Mouse (Mus musculus): ENCODE measurements around the gene Noct. TPM values are rescaled to one million over a fixed set of nuclear protein-coding genes. Genes with fewer than 3 reads are reported as not detected.
"Not testable (repeated sequence)": the region's sequence is repeated elsewhere in the genome, so short reads cannot be mapped to it uniquely, and the experiment has no call there.

Noct gene
- total and polyA plus RNA-seq, 3 experiments, result 8.7 to 13.8 (median 12.0) TPM

GRCm38 (mm10) chr3:51213111-51213510, 11.1 kb upstream of the Noct start:
- in situ Hi-C loops (cut with MboI; ENCODE audit: low pct_ligation_motif_present, low pct_unique_long_range_greater_than_20kb, low sequenced_read_pairs) (loop anchor here (25.0 kb wide), 1 partner anchor 776 kb away; the partner anchor contains the start of gene Slc7a11), dilution Hi-C loops (cut with MboI; ENCODE audit: extremely low pct_ligation_motif_present, extremely low pct_unique_long_range_greater_than_20kb, low sequenced_read_pairs) (no loop called here)
- H3K9me3 ChIP-seq (replicated peaks; ENCODE audit: low read length), result no peaks in the 10 kb centered on the region
- H3K27me3 ChIP-seq (replicated peaks), result no peaks in the 10 kb centered on the region
- H3K9ac ChIP-seq (ENCODE audit: insufficient read depth, low read depth), result no peak overlapping the region
- H3K4me1 ChIP-seq (ENCODE audit: control insufficient read depth in 1 of 2, insufficient read depth in 2 of 2), result peaks cover 0 to 13% of the 10 kb centered on the region in 2 experiments; a peak in 2 of 4 replicates
- H3K27ac ChIP-seq (ENCODE audit: insufficient read depth, low read depth), result no peak overlapping the region
- H3K4me2 ChIP-seq (ENCODE audit: insufficient read depth, low read depth, poor library complexity, severe bottlenecking), result no peak overlapping the region
- no peaks in the 10 kb centered on the region for H3K79me2 ChIP-seq (replicated peaks; ENCODE audit: control insufficient read depth, extremely low read depth, insufficient read depth, poor library complexity, severe bottlenecking)
- H3K36me3 ChIP-seq (replicated peaks in 1 of 2; ENCODE audit: control insufficient read depth in 1 of 2, insufficient read depth in 1 of 2, low read length in 1 of 2), result peaks cover 0 to 9% of the 10 kb centered on the region in 2 experiments
- TF ChIP-seq SIN3A (IDR thresholded peaks at IDR 0.05; ENCODE audit: low read length), result no peak
- TF ChIP-seq HCFC1 (IDR thresholded peaks at IDR 0.05; ENCODE audit: low read depth, low read length), result no peak
- TF ChIP-seq SMC3 (IDR thresholded peaks at IDR 0.05; ENCODE audit: low read depth, low read length), result no peak
- TF ChIP-seq PAX5 (IDR thresholded peaks at IDR 0.05; ENCODE audit: low read length), result no peak
- TF ChIP-seq JUN (IDR thresholded peaks at IDR 0.05; ENCODE audit: insufficient read depth, low read depth, low read length), result no peak
- TF ChIP-seq EP300 (IDR thresholded peaks at IDR 0.05; ENCODE audit: low read length), result no peak
- TF ChIP-seq CHD1 (IDR thresholded peaks at IDR 0.05; ENCODE audit: low read depth, low read length), result no peak
- TF ChIP-seq USF1 (IDR thresholded peaks at IDR 0.05; ENCODE audit: low read depth, low read length), result no peak
- TF ChIP-seq MEF2A (IDR thresholded peaks at IDR 0.05; ENCODE audit: borderline replicate concordance, low read depth, low read length), result no peak
- TF ChIP-seq USF2 (conservative IDR thresholded peaks at IDR 0.05; ENCODE audit: low read depth, low read length), result no peak
- no peak for TF ChIP-seq RAD21 (IDR thresholded peaks at IDR 0.05; ENCODE audit: low read depth, low read length)
- TF ChIP-seq RCOR1 (conservative IDR thresholded peaks at IDR 0.05; ENCODE audit: low read depth, low read length), result no peak
- no peak overlapping the region for H3K4me3 ChIP-seq (replicated peaks in 1 of 3; ENCODE audit: low read depth in 2 of 3, low read length in 2 of 3, poor library complexity in 1 of 3)
- DNase-seq (ENCODE audit: extremely low read depth), result no peak

- Histone ChIP-seq H3K4me1 (ENCODE audit: control insufficient read depth in 1 of 2, insufficient read depth in 2 of 2) (no peaks in the 10 kb centered on the region), H3K79me2 (replicated peaks; ENCODE audit: control insufficient read depth, extremely low read depth, insufficient read depth, poor library complexity, severe bottlenecking) (no peaks in the 10 kb centered on the region), H3K9me3 (replicated peaks; ENCODE audit: low read length) (no peaks in the 10 kb centered on the region), H3K36me3 (replicated peaks in 1 of 2; ENCODE audit: control insufficient read depth in 1 of 2, insufficient read depth in 1 of 2, low read length in 1 of 2) (peaks cover 0 to under 1% of the 10 kb centered on the region in 2 experiments), H3K9ac (ENCODE audit: insufficient read depth, low read depth) (no peak overlapping the region), H3K27me3 (replicated peaks) (no peaks in the 10 kb centered on the region), H3K4me2 (ENCODE audit: insufficient read depth, low read depth, poor library complexity, severe bottlenecking) (no peak overlapping the region), H3K4me3 (replicated peaks in 1 of 3; ENCODE audit: low read depth in 2 of 3, low read length in 2 of 3, poor library complexity in 1 of 3) (no peak overlapping the region), H3K27ac (ENCODE audit: insufficient read depth, low read depth) (no peak overlapping the region)
- TF ChIP-seq POLR2A (IDR thresholded peaks at IDR 0.05; ENCODE audit: low read depth, low read length) (no peak), USF2 (conservative IDR thresholded peaks at IDR 0.05; ENCODE audit: low read depth, low read length) (no peak), ELF1 (IDR thresholded peaks at IDR 0.05; ENCODE audit: low read depth, low read length) (no peak), KAT2A (IDR thresholded peaks at IDR 0.05; ENCODE audit: insufficient replicate concordance, low read length) (no peak), RAD21 (IDR thresholded peaks at IDR 0.05; ENCODE audit: low read depth, low read length) (no peak), JUND (conservative IDR thresholded peaks at IDR 0.05; ENCODE audit: low read depth, low read length) (no peak), E2F4 (IDR thresholded peaks at IDR 0.05; ENCODE audit: insufficient replicate concordance, low read depth, low read length) (no peak), MAFK (IDR thresholded peaks at IDR 0.05; ENCODE audit: insufficient replicate concordance, low read length) (no peak), ZC3H11A (IDR thresholded peaks at IDR 0.05; ENCODE audit: low read depth, low read length) (no peak), MAZ (IDR thresholded peaks at IDR 0.05; ENCODE audit: low read depth, low read length) (no peak), CHD2 (IDR thresholded peaks at IDR 0.05; ENCODE audit: low read length) (no peak), JUN (IDR thresholded peaks at IDR 0.05; ENCODE audit: insufficient read depth, low read depth, low read length) (no peak), NRF1 (IDR thresholded peaks at IDR 0.05; ENCODE audit: low read depth, low read length) (no peak), ZMIZ1 (IDR thresholded peaks at IDR 0.05; ENCODE audit: low read depth, low read length) (no peak), MXI1 (IDR thresholded peaks at IDR 0.05; ENCODE audit: low read depth, low read length) (no peak), MAX (IDR thresholded peaks at IDR 0.05; ENCODE audit: low read length) (no peak)
- in situ Hi-C loops (cut with MboI; ENCODE audit: low pct_ligation_motif_present, low pct_unique_long_range_greater_than_20kb, low sequenced_read_pairs) (loop anchor here (25.0 kb wide), 1 partner anchor 778 kb away; the partner anchor contains the start of gene Slc7a11), dilution Hi-C loops (cut with MboI; ENCODE audit: extremely low pct_ligation_motif_present, extremely low pct_unique_long_range_greater_than_20kb, low sequenced_read_pairs) (no loop called here)
- DNase-seq (ENCODE audit: extremely low read depth), result no peak
These were observed 8.6 kb upstream of the Noct start for GRCm38 (mm10) chr3:51215681-51216080.

- H3K79me2 ChIP-seq (replicated peaks; ENCODE audit: control insufficient read depth, extremely low read depth, insufficient read depth, poor library complexity, severe bottlenecking); DNase-seq (ENCODE audit: extremely low read depth); H3K27ac ChIP-seq (ENCODE audit: insufficient read depth, low read depth); H3K27me3 ChIP-seq (replicated peaks); H3K9ac ChIP-seq (ENCODE audit: insufficient read depth, low read depth); dilution Hi-C loops (cut with MboI; ENCODE audit: extremely low pct_ligation_motif_present, extremely low pct_unique_long_range_greater_than_20kb, low sequenced_read_pairs); H3K4me2 ChIP-seq (ENCODE audit: insufficient read depth, low read depth, poor library complexity, severe bottlenecking); H3K4me1 ChIP-seq (ENCODE audit: control insufficient read depth in 1 of 2, insufficient read depth in 2 of 2); H3K36me3 ChIP-seq (replicated peaks in 1 of 2; ENCODE audit: control insufficient read depth in 1 of 2, insufficient read depth in 1 of 2, low read length in 1 of 2); H3K4me3 ChIP-seq (replicated peaks in 1 of 3; ENCODE audit: low read depth in 2 of 3, low read length in 2 of 3, poor library complexity in 1 of 3); H3K9me3 ChIP-seq (replicated peaks; ENCODE audit: low read length): not testable (repeated sequence)
- in situ Hi-C loops (cut with MboI; ENCODE audit: low pct_ligation_motif_present, low pct_unique_long_range_greater_than_20kb, low sequenced_read_pairs), result loop anchor here (25.0 kb wide), 1 partner anchor 779 kb away; the partner anchor contains the start of gene Slc7a11
These were observed 7.9 kb upstream of the Noct start for GRCm38 (mm10) chr3:51216351-51216750.

Data from CH12.LX (cell line).